Mouse (Mus musculus) bone marrow macrophage, adult 2 months (primary cell): ENCODE measurements around the gene Pmf1.

Experiments
- CTCF ChIP-seq: IDR thresholded peaks from 2 replicates; pipeline ENCODE4 v1.5.1; 2012; ENCODE audit warnings: low read depth, mild to moderate bottlenecking, low read length, moderate library complexity
- POLR2A ChIP-seq: IDR thresholded peaks from 2 replicates; pipeline ENCODE4 v1.6.1; 2012; ENCODE audit warnings: mild to moderate bottlenecking, low read depth, low read length, borderline replicate concordance

DNA sequence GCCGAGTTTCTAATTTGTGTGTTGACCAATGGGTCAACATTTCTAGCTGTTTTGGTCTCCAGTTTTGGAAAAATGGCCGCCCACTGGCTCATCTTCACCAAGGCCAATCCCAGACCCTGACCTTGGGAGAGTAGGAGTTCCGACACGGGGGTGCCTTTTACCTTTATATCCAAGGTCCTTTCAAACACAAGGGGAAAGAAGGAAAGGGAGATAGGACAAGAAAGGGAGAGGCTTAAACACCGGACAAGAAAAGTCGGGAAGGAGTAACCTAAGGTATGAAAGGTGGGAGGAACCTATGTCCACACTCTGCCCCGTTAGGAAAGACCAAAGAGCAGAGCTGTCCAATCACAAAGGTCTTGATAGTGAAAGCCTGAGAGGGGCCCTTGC, 507 bp upstream of the Pmf1 start:
- TF ChIP-seq CTCF (no peak), POLR2A (no peak)
